Mouse (Mus musculus) left cerebral cortex, postnatal 10 days (tissue): ENCODE results near the gene Gas7. TPM values are rescaled to one million over a fixed set of nuclear protein-coding genes. Genes with fewer than 3 reads are reported as not detected.

Source experiments
- DNase-seq, 2 experiments: peaks; one replicate each; pipeline ENCODE4 v3.0.0; 2021 to 2022; ENCODE audit warnings: low spot score in 2 of 2, mixed read lengths in 1 of 2; ENCODE audit errors: extremely low spot score in 1 of 2
- intact Hi-C: fragments of 180-260 bp; cut with DNase I; formaldehyde crosslinking; loops from one replicate; pipeline ENCODE4 v1.15.1; 2025
- total RNA-seq, 2 experiments: library from RNA; stranded (reverse); gene quantifications; 2 replicates each; pipeline ENCODE4 v1.2.3; 2021

Gas7 gene
- total RNA-seq, 2 experiments from 2014 or later: 480 to 508 TPM

DNA sequence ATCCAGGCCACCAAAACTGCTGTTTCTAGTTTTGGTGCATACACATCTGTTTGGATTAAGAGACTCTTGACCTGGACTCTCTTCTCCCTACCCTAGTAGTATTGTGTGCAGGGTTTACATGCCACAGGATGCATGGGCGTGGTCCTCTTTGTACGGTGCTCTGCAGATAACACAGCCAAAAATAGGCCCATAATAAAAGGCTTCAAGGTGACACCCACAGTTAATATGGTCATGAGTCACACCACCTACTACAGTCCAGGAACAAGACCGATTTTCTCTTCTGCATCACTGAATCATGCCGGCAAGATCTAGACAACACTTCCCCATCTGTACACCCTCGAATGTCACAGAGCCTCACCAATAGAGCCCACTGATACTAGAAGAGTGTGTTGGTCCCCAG is 266.2 kb downstream of the Gas7 start:
- intact Hi-C loops: no loop called here
- DNase-seq: no peak

- intact Hi-C loops: no loop called here
- DNase-seq: no peak
Measured at GRCm38 (mm10) chr11:67722399-67723156, 267.3 kb downstream of the Gas7 start.

DNA sequence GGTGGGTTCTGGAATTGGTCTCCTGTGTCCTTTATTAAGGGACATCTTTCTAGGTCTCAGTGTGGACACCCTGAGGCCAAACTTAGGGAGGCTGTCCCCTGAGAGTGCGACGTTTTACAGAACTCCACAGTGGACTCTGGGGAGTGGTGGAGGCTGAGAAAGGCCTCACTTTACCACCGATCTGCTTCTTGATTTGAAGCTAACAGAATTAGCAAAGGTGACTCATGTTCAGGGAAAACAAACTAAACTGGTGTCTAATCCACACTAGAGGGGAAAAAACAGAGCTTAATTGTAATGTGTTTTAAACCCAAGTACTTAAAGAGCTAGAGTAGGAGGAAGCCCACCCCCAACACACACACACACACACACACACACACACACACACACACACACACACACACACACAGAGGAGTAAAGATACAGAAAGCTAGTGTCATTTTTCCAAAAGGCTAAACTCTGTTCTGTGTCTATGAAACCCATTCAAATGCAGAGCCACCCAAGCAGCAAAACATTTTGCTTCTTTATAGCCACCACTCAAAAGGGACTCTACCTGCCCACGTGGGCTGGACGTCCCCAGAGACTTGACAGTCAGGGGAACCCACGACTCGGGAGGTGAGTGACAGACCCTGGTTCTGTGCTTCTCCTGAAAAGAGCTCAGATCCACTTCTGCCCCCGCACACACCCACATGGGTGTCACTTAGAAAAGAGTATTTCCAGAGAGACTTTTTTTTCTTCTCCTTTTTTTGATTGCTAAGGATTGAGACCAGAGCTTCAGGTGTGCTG is 268.2 kb downstream of the Gas7 start:
- intact Hi-C loops: no loop called here
- peak in 1 of 2 experiments; percentile 26 for DNase-seq

DNA sequence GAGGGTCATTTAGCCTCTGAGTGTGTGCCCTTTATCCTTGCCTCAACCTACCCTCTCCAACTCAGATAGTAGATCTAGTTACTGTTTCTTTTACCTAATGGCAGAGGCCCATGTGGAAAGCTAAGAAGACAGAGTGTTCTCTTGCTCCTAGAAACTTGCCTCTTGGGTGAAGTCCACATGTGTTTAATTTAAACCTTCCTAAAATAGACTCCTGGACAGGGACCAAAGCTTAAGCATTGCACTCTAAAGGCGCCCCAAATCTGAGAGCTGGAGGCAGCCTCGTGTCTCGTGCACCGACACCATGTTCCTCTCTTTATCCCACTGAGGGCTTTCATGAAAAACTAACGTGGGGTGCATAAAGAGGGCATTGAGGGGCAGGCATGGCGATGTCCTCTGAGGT is 271.9 kb downstream of the Gas7 start:
- DNase-seq: no peak
- intact Hi-C loops: no loop called here

GRCm38 (mm10) chr11:67728726-67729125 is 273.5 kb downstream of the Gas7 start:
- intact Hi-C loops: no loop called here
- DNase-seq: no peak

GRCm38 (mm10) chr11:67731056-67731455 is 275.8 kb downstream of the Gas7 start:
- intact Hi-C loops: no loop called here
- DNase-seq: no peak

GRCm38 (mm10) chr11:67733726-67734125 is 278.5 kb downstream of the Gas7 start:
- peak in 1 of 2 experiments; percentile 29 for DNase-seq
- intact Hi-C loops: no loop called here

- intact Hi-C loops: no loop called here
Measured at GRCm38 (mm10) chr11:67734597-67734996, 279.4 kb downstream of the Gas7 start.

DNA sequence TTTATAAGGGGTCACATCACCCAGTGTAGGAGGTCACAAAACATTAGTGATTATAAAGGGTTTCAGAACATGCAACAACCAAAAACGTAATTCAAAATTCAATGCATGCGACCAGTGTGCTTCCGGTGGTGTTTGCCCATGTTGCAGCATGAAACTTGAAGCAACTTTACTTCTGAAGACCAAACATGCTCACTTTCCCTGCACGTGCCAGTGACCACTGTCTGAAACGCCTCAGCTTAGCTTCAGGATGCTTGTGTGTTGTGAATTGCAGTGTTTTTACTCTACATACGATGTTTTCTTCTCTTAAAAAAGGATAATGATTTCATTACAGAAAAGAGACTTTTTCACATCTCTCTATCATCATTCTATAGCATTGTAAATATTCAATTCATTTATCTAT is 283.1 kb downstream of the Gas7 start:
- intact Hi-C loops: no loop called here
- no peak for DNase-seq

More at GRCm38 (mm10) chr11:67734597-67734996, 279.4 kb downstream of the Gas7 start:
- DNase-seq: no peak

Other genes with a start within 250 kb of the Gas7 start
- under 1 TPM; 0.51 to 0.64 TPM for gene Myh4, start 217.4 kb upstream of the Gas7 start, total RNA-seq
- 1 to 10 TPM; 1.2 to 1.5 TPM for gene Myh8, start 178.3 kb upstream of the Gas7 start, total RNA-seq
- gene Myh13, start 133.8 kb upstream of the Gas7 start, total RNA-seq: under 1 TPM; 0.43 to 0.71 TPM
- 1 to 10 TPM; 2.8 to 3.0 TPM for gene Rcvrn, start 239.9 kb downstream of the Gas7 start, total RNA-seq